Mouse (Mus musculus): Measurements from ENCODE around the gene Atp6v0e. TPM values are rescaled to one million over a fixed set of nuclear protein-coding genes. Genes with fewer than 3 reads are reported as not detected.

Gene Atp6v0e
- polyA plus RNA-seq, 1 experiment from 2014 or later = 216 TPM

GRCm38 (mm10) chr17:26688795-26689735, 26.0 kb downstream of the Atp6v0e start:
- H3K4me3 ChIP-seq (ENCODE audit: low read depth, low read length) = no peak overlapping the region
- ATAC-seq (replicated peaks; ENCODE audit: low FRiP score, low TSS enrichment, low read depth) (no peak), DNase-seq (ENCODE audit: low spot score) (no peak)
- no peak overlapping the region for H3K4me2 ChIP-seq (ENCODE audit: low read length)
- peaks cover 9% of the 10 kb centered on the region; the same call in 1 of the 2 replicates for H3K36me3 ChIP-seq (ENCODE audit: control insufficient read depth, insufficient read depth, low read length)
- H3K9ac ChIP-seq (ENCODE audit: low read length) = no peak overlapping the region
- H3K27ac ChIP-seq (ENCODE audit: low read depth) = no peak overlapping the region
- WGBS = 73% methylated on average over 8 of the region's 8 CpGs
- H3K4me1 ChIP-seq (replicated peaks; ENCODE audit: control insufficient read depth, insufficient read depth, low read length) = no peaks in the 10 kb centered on the region
- no peaks in the 10 kb centered on the region for H3K27me3 ChIP-seq (replicated peaks; ENCODE audit: control insufficient read depth, insufficient read depth, low read length)
- H3K9me3 ChIP-seq (ENCODE audit: control insufficient read depth, low read length) = no peaks in the 10 kb centered on the region

GRCm38 (mm10) chr17:26689810-26690209, 26.8 kb downstream of the Atp6v0e start:
- Histone ChIP-seq H3K27me3 (replicated peaks; ENCODE audit: control insufficient read depth, insufficient read depth, low read length) (no peaks in the 10 kb centered on the region), H3K9ac (ENCODE audit: low read length) (no peak overlapping the region), H3K4me3 (ENCODE audit: low read depth, low read length) (no peak overlapping the region), H3K36me3 (ENCODE audit: control insufficient read depth, insufficient read depth, low read length) (peaks cover 1% of the 10 kb centered on the region; the same call in 1 of the 2 replicates), H3K4me2 (ENCODE audit: low read length) (no peak overlapping the region), H3K9me3 (ENCODE audit: control insufficient read depth, low read length) (no peaks in the 10 kb centered on the region), H3K27ac (ENCODE audit: low read depth) (no peak overlapping the region), H3K4me1 (replicated peaks; ENCODE audit: control insufficient read depth, insufficient read depth, low read length) (no peaks in the 10 kb centered on the region)
- ATAC-seq (replicated peaks; ENCODE audit: low FRiP score, low TSS enrichment, low read depth) (no peak), DNase-seq (ENCODE audit: low spot score) (no peak)
- 80% methylated on average over 2 of the region's 2 CpGs for WGBS

GRCm38 (mm10) chr17:26690236-26690635, 27.2 kb downstream of the Atp6v0e start:
- H3K4me3 ChIP-seq (ENCODE audit: low read depth, low read length) = no peak overlapping the region
- 88% methylated on average over 5 of the region's 5 CpGs for WGBS
- no peaks in the 10 kb centered on the region for H3K4me1 ChIP-seq (replicated peaks; ENCODE audit: control insufficient read depth, insufficient read depth, low read length)
- no peak overlapping the region for H3K4me2 ChIP-seq (ENCODE audit: low read length)
- H3K27ac ChIP-seq (ENCODE audit: low read depth) = no peak overlapping the region
- no peaks in the 10 kb centered on the region for H3K27me3 ChIP-seq (replicated peaks; ENCODE audit: control insufficient read depth, insufficient read depth, low read length)
- no peaks in the 10 kb centered on the region for H3K9me3 ChIP-seq (ENCODE audit: control insufficient read depth, low read length)
- H3K9ac ChIP-seq (ENCODE audit: low read length) = no peak overlapping the region
- no peak for ATAC-seq (replicated peaks; ENCODE audit: low FRiP score, low TSS enrichment, low read depth)
- DNase-seq (ENCODE audit: low spot score) = no peak
- H3K36me3 ChIP-seq (ENCODE audit: control insufficient read depth, insufficient read depth, low read length) = no peaks in the 10 kb centered on the region

DNA sequence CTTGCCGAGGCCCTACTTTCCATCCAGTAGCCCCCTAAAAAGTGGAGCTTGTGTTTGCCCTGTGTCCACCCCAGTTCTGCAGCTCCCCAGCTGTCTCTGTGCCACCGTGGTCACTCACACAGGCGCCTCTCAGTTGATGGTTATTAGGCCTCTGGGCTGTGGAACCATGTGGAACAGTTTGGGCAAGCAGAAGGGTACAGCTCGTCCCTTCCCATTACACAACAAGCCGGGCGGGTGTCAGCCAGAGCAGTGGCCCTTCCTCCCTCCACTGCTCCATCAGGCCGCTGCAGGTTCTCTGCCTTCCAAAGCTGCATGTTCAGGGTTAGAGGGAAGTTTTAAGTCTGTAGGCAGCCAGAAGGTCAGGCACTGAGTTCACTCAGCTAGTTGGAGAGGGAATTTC, 28.1 kb downstream of the Atp6v0e start:
- H3K4me1 ChIP-seq (replicated peaks; ENCODE audit: control insufficient read depth, insufficient read depth, low read length) = no peaks in the 10 kb centered on the region
- WGBS = 88% methylated on average over 7 of the region's 7 CpGs
- peaks cover 6% of the 10 kb centered on the region; the same call in 1 of the 2 replicates for H3K36me3 ChIP-seq (ENCODE audit: control insufficient read depth, insufficient read depth, low read length)
- H3K27me3 ChIP-seq (replicated peaks; ENCODE audit: control insufficient read depth, insufficient read depth, low read length) = no peaks in the 10 kb centered on the region
- ATAC-seq (replicated peaks; ENCODE audit: low FRiP score, low TSS enrichment, low read depth) (no peak), DNase-seq (ENCODE audit: low spot score) (no peak)
- H3K27ac ChIP-seq (ENCODE audit: low read depth) = no peak overlapping the region
- H3K4me2 ChIP-seq (ENCODE audit: low read length) = no peak overlapping the region
- H3K9me3 ChIP-seq (ENCODE audit: control insufficient read depth, low read length) = no peaks in the 10 kb centered on the region
- H3K9ac ChIP-seq (ENCODE audit: low read length) = no peak overlapping the region
- no peak overlapping the region for H3K4me3 ChIP-seq (ENCODE audit: low read depth, low read length)

DNA sequence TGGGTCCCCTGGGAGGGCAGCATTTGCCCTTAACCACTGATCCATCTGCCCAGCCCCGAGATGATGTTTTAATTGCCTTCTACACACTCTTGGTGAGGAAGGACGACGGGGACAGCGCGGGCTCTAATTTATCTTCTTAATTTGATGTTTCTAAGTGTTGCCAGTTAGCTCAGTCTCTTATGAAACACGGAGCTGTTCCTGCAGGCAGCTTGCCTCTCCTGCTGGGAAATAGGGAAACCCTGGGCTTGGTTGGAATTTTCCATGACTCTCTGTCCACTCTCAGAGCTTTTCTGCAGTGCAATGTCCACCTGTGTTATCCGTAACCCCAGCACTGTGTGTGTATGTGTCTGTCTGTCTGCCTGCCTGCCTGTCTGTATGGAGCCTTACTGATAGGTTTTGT, 30.4 kb downstream of the Atp6v0e start:
- Histone ChIP-seq H3K36me3 (ENCODE audit: control insufficient read depth, insufficient read depth, low read length) (peaks cover 26% of the 10 kb centered on the region), H3K9ac (ENCODE audit: low read length) (no peak overlapping the region), H3K4me2 (ENCODE audit: low read length) (no peak overlapping the region), H3K9me3 (ENCODE audit: control insufficient read depth, low read length) (no peaks in the 10 kb centered on the region), H3K27ac (ENCODE audit: low read depth) (no peak overlapping the region), H3K27me3 (replicated peaks; ENCODE audit: control insufficient read depth, insufficient read depth, low read length) (no peaks in the 10 kb centered on the region), H3K4me1 (replicated peaks; ENCODE audit: control insufficient read depth, insufficient read depth, low read length) (no peaks in the 10 kb centered on the region), H3K4me3 (ENCODE audit: low read depth, low read length) (no peak overlapping the region)
- 73% methylated on average over 7 of the region's 7 CpGs for WGBS
- DNase-seq (ENCODE audit: low spot score) (no peak), ATAC-seq (replicated peaks; ENCODE audit: low FRiP score, low TSS enrichment, low read depth) (no peak)

DNA sequence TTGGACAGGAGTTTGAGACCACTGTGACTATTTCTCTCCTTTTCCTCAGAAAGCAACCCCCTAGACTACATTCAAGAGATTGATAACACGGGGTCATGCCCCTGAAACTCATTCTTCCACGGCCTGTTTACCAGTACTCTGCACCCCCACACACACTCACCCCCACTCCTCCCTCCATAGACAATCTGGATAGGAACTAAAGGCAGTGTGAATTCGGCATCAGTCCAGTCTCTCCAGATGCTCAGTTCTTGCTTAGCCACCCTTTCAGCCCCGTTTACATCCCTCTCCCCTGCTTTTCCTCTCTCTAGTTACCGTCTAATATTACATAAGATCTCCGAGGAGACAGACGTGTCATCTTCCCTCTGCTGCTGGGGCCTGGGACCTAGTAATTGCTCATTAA, 31.1 kb downstream of the Atp6v0e start:
- H3K4me3 ChIP-seq (ENCODE audit: low read depth, low read length) = no peak overlapping the region
- H3K4me2 ChIP-seq (ENCODE audit: low read length) = no peak overlapping the region
- H3K36me3 ChIP-seq (ENCODE audit: control insufficient read depth, insufficient read depth, low read length) = peaks cover 26% of the 10 kb centered on the region
- ATAC-seq (replicated peaks; ENCODE audit: low FRiP score, low TSS enrichment, low read depth) (no peak), DNase-seq (ENCODE audit: low spot score) (no peak)
- H3K4me1 ChIP-seq (replicated peaks; ENCODE audit: control insufficient read depth, insufficient read depth, low read length) = no peaks in the 10 kb centered on the region
- no peak overlapping the region for H3K27ac ChIP-seq (ENCODE audit: low read depth)
- no peak overlapping the region for H3K9ac ChIP-seq (ENCODE audit: low read length)
- 58% methylated on average over 7 of the region's 7 CpGs for WGBS
- no peaks in the 10 kb centered on the region for H3K27me3 ChIP-seq (replicated peaks; ENCODE audit: control insufficient read depth, insufficient read depth, low read length)
- H3K9me3 ChIP-seq (ENCODE audit: control insufficient read depth, low read length) = no peaks in the 10 kb centered on the region

DNA sequence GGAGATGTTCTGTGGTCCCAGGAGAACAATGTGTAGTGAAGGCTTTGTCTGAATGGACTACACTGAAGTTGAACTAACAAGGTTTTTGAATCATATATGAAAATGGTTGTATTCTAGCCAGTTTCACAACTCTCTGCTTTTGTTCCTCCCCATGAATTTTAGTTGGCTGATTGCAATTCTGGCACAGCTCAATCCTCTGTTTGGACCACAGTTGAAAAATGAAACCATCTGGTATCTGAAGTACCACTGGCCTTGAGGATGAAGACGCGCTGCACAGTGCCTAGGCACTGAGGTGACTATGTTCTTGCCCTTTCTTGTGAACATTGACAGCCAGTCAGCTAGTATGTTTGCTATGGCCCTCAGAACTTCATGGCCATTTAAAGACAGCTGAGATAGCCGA, 32.2 kb downstream of the Atp6v0e start:
- H3K4me3 ChIP-seq (ENCODE audit: low read depth, low read length) = no peak overlapping the region
- no peaks in the 10 kb centered on the region for H3K9me3 ChIP-seq (ENCODE audit: control insufficient read depth, low read length)
- H3K27ac ChIP-seq (ENCODE audit: low read depth) = no peak overlapping the region
- ATAC-seq (replicated peaks; ENCODE audit: low FRiP score, low TSS enrichment, low read depth) (no peak), DNase-seq (ENCODE audit: low spot score) (no peak)
- peaks cover 37% of the 10 kb centered on the region for H3K36me3 ChIP-seq (ENCODE audit: control insufficient read depth, insufficient read depth, low read length)
- 93% methylated on average over 3 of the region's 3 CpGs for WGBS
- H3K9ac ChIP-seq (ENCODE audit: low read length) = no peak overlapping the region
- H3K4me1 ChIP-seq (replicated peaks; ENCODE audit: control insufficient read depth, insufficient read depth, low read length) = no peaks in the 10 kb centered on the region
- H3K27me3 ChIP-seq (replicated peaks; ENCODE audit: control insufficient read depth, insufficient read depth, low read length) = no peaks in the 10 kb centered on the region
- no peak overlapping the region for H3K4me2 ChIP-seq (ENCODE audit: low read length)

DNA sequence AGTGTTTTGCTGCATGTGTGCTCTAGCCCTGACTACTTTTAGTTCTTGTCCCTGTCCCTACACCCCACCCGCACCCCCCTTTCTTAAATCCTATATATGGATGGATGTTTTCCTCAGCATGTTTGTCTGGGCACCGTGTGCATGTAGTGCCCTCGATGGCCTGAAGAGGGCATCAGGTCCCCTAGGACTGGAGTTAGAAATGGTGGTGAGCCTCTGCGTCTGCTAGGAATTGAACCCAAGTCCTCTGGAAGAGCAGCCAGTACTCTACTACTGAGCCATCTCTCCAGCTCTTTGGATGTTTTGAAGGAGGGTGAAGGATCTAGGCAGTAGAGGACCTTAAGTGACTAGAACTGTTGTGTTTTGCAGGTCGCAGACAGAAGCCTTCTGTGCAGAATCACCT, 35.8 kb downstream of the Atp6v0e start:
- H3K4me3 ChIP-seq (ENCODE audit: low read depth, low read length) = no peak overlapping the region
- 90% methylated on average over 5 of the region's 5 CpGs for WGBS
- peaks cover 43% of the 10 kb centered on the region for H3K36me3 ChIP-seq (ENCODE audit: control insufficient read depth, insufficient read depth, low read length)
- H3K9me3 ChIP-seq (ENCODE audit: control insufficient read depth, low read length) = no peaks in the 10 kb centered on the region
- H3K27ac ChIP-seq (ENCODE audit: low read depth) = no peak overlapping the region
- ATAC-seq (replicated peaks; ENCODE audit: low FRiP score, low TSS enrichment, low read depth) (no peak), DNase-seq (ENCODE audit: low spot score) (no peak)
- no peaks in the 10 kb centered on the region for H3K27me3 ChIP-seq (replicated peaks; ENCODE audit: control insufficient read depth, insufficient read depth, low read length)
- no peaks in the 10 kb centered on the region for H3K4me1 ChIP-seq (replicated peaks; ENCODE audit: control insufficient read depth, insufficient read depth, low read length)
- no peak overlapping the region for H3K4me2 ChIP-seq (ENCODE audit: low read length)
- H3K9ac ChIP-seq (ENCODE audit: low read length) = no peak overlapping the region
